Mouse (Mus musculus) stomach, embryonic 15.5 days (tissue): Measurements from ENCODE around the gene Poglut1. TPM values are rescaled to one million over a fixed set of nuclear protein-coding genes. Genes with fewer than 3 reads are reported as not detected.
A peak's percentile ranks its signal among the peaks of the same experiment; 100 is the strongest.

Source experiments
- ATAC-seq: fragments of 200-750 bp; cut with Nextera tagmentation; 2 replicates; pipeline ENCODE4 v1.8.0; 2017; ENCODE audit warnings: low read depth, moderate number of reproducible peaks, moderate TSS enrichment; ENCODE audit not compliant: insufficient read depth, low FRiP score
- H3K27ac ChIP-seq: fragments of 300-500 bp; sonication (generic); 2 replicates; pipeline ENCODE4 v1.5.1; 2015; ENCODE audit warnings: mild to moderate bottlenecking, inconsistent platforms
- H3K27me3 ChIP-seq: fragments of 300-500 bp; sonication (generic); replicated peaks from 2 replicates; pipeline ENCODE4 v1.6.1; 2015; ENCODE audit warnings: inconsistent platforms
- H3K36me3 ChIP-seq: fragments of 300-500 bp; sonication (generic); 2 replicates; pipeline ENCODE4 v1.6.1; 2015; ENCODE audit warnings: inconsistent platforms
- H3K4me1 ChIP-seq: fragments of 300-500 bp; sonication (generic); 2 replicates; pipeline ENCODE4 v1.6.1; 2015; ENCODE audit warnings: inconsistent platforms
- H3K4me2 ChIP-seq: fragments of 300-500 bp; sonication (generic); 2 replicates; pipeline ENCODE4 v1.6.1; 2015; ENCODE audit warnings: mild to moderate bottlenecking, inconsistent platforms
- H3K4me3 ChIP-seq: fragments of 300-500 bp; sonication (generic); replicated peaks from 2 replicates; pipeline ENCODE4 v1.5.1; 2015; ENCODE audit warnings: inconsistent platforms
- H3K9ac ChIP-seq: fragments of 300-500 bp; sonication (generic); 2 replicates; pipeline ENCODE4 v1.6.1; 2015; ENCODE audit warnings: inconsistent platforms
- H3K9me3 ChIP-seq: fragments of 300-500 bp; sonication (generic); 2 replicates; pipeline ENCODE4 v1.6.1; 2016; ENCODE audit warnings: inconsistent platforms
- WGBS: fragments of 180-500 bp; shearing (Covaris S2); methylation state at CpG from one replicate; pipeline ENCODE4 v1.1.7; 2015; 5-methylcytosine and 5-hydroxymethylcytosine counted together
- polyA plus RNA-seq: library from polyadenylated mRNA; unstranded; fragments of >200 nt; fragmentation: Nextera tagmentation; extraction: Ambion mirVana; gene quantifications from 2 replicates; pipeline ENCODE4 v1.2.1, GENCODE M21; 2015

Gene Poglut1
- polyA plus RNA-seq, 1 experiment from 2014 or later, result 41.8 TPM

GRCm38 (mm10) chr16:38571481-38571880 lies 21.4 kb upstream of the Poglut1 start:
- ATAC-seq, result no peak
- no peak overlapping the region for H3K9ac ChIP-seq
- no peaks in the 10 kb centered on the region for H3K27me3 ChIP-seq
- 99% methylated on average over 3 of the region's 3 CpGs for WGBS
- no peak overlapping the region for H3K4me3 ChIP-seq
- H3K4me2 ChIP-seq, result no peak overlapping the region
- H3K9me3 ChIP-seq, result no peaks in the 10 kb centered on the region
- H3K27ac ChIP-seq, result no peak overlapping the region
- no peaks in the 10 kb centered on the region for H3K4me1 ChIP-seq
- H3K36me3 ChIP-seq, result peaks cover 41% of the 10 kb centered on the region; the same call in 1 of the 2 replicates

- Histone ChIP-seq H3K36me3 (peaks cover 44% of the 10 kb centered on the region), H3K27me3 (no peaks in the 10 kb centered on the region), H3K4me2 (no peak overlapping the region), H3K9me3 (no peaks in the 10 kb centered on the region), H3K27ac (no peak overlapping the region), H3K4me1 (no peaks in the 10 kb centered on the region), H3K4me3 (no peak overlapping the region), H3K9ac (no peak overlapping the region)
- 94% methylated on average over 5 of the region's 5 CpGs for WGBS
- no peak for ATAC-seq
These were observed 18.1 kb upstream of the Poglut1 start for GRCm38 (mm10) chr16:38568192-38568591.

GRCm38 (mm10) chr16:38563516-38563915 lies 13.5 kb upstream of the Poglut1 start:
- Histone ChIP-seq H3K4me1 (no peaks in the 10 kb centered on the region), H3K4me2 (peak overlapping the region; percentile 56), H3K27me3 (peaks cover 5% of the 10 kb centered on the region; the same call in 1 of the 2 replicates)

DNA sequence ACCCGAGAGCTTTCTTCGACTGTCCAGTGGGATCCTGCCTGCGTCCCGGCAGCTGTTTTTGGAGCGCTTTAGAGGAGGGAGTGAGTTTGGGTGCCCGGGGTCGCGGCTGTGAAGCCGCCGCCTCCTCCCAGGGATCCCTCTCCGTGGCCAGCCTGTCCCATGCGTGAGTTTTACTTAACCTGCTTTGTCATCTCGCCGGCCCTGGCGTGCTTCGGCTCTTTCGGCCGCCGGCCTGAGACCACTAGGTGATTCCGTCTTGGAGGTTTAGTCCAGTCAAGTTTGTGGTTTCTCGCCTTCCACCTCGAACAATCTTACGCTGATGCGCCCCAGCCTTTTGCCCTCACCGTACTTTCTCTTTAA lies 12.9 kb upstream of the Poglut1 start:
- peak overlapping the region; percentile 56 for H3K4me2 ChIP-seq
- H3K4me3 ChIP-seq, result peak overlapping the region; percentile 93
- peaks cover 5% of the 10 kb centered on the region; the same call in 1 of the 2 replicates for H3K27me3 ChIP-seq
- peaks cover 18% of the 10 kb centered on the region for H3K36me3 ChIP-seq
- H3K9ac ChIP-seq, result peak overlapping the region; percentile 92
- no peak for ATAC-seq
- H3K27ac ChIP-seq, result peak overlapping the region; percentile 80
- no peaks in the 10 kb centered on the region for H3K4me1 ChIP-seq
- no peaks in the 10 kb centered on the region for H3K9me3 ChIP-seq
- WGBS, result under 1% methylated on average over 25 of the region's 25 CpGs

More at GRCm38 (mm10) chr16:38563516-38563915, 13.5 kb upstream of the Poglut1 start:
- peak overlapping the region; percentile 93 for H3K4me3 ChIP-seq
- peak overlapping the region; percentile 92; the same call in 1 of the 2 replicates for H3K9ac ChIP-seq
- no peak for ATAC-seq
- H3K36me3 ChIP-seq, result peaks cover 24% of the 10 kb centered on the region
- H3K9me3 ChIP-seq, result no peaks in the 10 kb centered on the region
- 28% methylated on average over 10 of the region's 10 CpGs for WGBS
- no peak overlapping the region for H3K27ac ChIP-seq

- H3K27ac ChIP-seq, result peak overlapping the region; percentile 80
- WGBS, result 6% methylated on average over 37 of the region's 37 CpGs
- H3K27me3 ChIP-seq, result peaks cover 5% of the 10 kb centered on the region; the same call in 1 of the 2 replicates
- peak; percentile 96 for ATAC-seq
- no peaks in the 10 kb centered on the region for H3K4me1 ChIP-seq
- H3K9me3 ChIP-seq, result no peaks in the 10 kb centered on the region
- H3K4me2 ChIP-seq, result peak overlapping the region; percentile 56
- peaks cover 16% of the 10 kb centered on the region; the same call in 1 of the 2 replicates for H3K36me3 ChIP-seq
- peak overlapping the region; percentile 93 for H3K4me3 ChIP-seq
- peak overlapping the region; percentile 92 for H3K9ac ChIP-seq
These were observed 12.3 kb upstream of the Poglut1 start for GRCm38 (mm10) chr16:38562131-38562967.

- Histone ChIP-seq H3K9me3 (no peaks in the 10 kb centered on the region), H3K4me2 (no peak within 1 kb of the TSS), H3K4me3 (no peak within 1 kb of the TSS), H3K27ac (no peak within 1 kb of the TSS), H3K4me1 (no peaks in the 10 kb centered on the region), H3K27me3 (peaks cover 8% of the 10 kb centered on the region; the same call in 1 of the 2 replicates), H3K36me3 (no peaks in the 10 kb centered on the region), H3K9ac (no peak within 1 kb of the TSS)
- no peak for ATAC-seq
- 79% methylated on average over 3 of the region's 3 CpGs for WGBS
These were observed 8.2 kb upstream of the Poglut1 start, which contains the start of gene Tmem39a for GRCm38 (mm10) chr16:38558221-38558748. Gene Tmem39a (plus strand): TSS chr16:38558698.

GRCm38 (mm10) chr16:38555988-38556387 lies 5.9 kb upstream of the Poglut1 start:
- peaks cover 8% of the 10 kb centered on the region; the same call in 1 of the 2 replicates for H3K27me3 ChIP-seq
- 87% methylated on average over 3 of the region's 3 CpGs for WGBS
- H3K4me1 ChIP-seq, result no peaks in the 10 kb centered on the region
- no peak overlapping the region for H3K4me2 ChIP-seq
- no peak overlapping the region for H3K9ac ChIP-seq
- H3K4me3 ChIP-seq, result no peak overlapping the region
- ATAC-seq, result no peak
- no peaks in the 10 kb centered on the region for H3K36me3 ChIP-seq
- no peak overlapping the region for H3K27ac ChIP-seq
- H3K9me3 ChIP-seq, result no peaks in the 10 kb centered on the region

DNA sequence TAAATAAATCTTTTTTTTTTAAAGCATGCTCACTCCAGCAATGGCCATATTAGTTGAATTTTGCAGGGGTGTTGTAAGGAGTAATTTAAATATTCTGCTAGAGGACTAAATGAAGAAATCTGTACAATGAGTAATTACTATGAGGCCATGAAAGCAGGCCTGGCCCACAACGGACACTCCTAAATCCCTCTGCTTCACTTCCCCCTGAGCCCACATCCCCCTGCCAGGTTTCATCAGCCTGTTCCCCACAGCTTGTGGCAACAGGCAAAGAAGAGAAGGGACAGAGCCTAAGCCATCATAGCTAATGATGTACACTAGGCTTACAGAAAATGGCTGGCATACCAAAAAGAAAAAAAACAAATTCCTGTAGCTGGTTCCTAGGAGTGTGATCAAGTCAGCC lies 2.1 kb downstream of the Poglut1 start:
- Histone ChIP-seq H3K4me2 (no peak overlapping the region), H3K4me1 (0 out of 2 replicates have a peak, but pooled peaks cover 8% of the 10 kb centered on the region), H3K9ac (no peak overlapping the region), H3K4me3 (no peak overlapping the region), H3K9me3 (no peaks in the 10 kb centered on the region), H3K27me3 (no peaks in the 10 kb centered on the region), H3K36me3 (peaks cover 13% of the 10 kb centered on the region; the same call in 1 of the 2 replicates), H3K27ac (no peak overlapping the region)
- 92% methylated on average over 1 of the region's 1 CpGs for WGBS
- ATAC-seq, result no peak

DNA sequence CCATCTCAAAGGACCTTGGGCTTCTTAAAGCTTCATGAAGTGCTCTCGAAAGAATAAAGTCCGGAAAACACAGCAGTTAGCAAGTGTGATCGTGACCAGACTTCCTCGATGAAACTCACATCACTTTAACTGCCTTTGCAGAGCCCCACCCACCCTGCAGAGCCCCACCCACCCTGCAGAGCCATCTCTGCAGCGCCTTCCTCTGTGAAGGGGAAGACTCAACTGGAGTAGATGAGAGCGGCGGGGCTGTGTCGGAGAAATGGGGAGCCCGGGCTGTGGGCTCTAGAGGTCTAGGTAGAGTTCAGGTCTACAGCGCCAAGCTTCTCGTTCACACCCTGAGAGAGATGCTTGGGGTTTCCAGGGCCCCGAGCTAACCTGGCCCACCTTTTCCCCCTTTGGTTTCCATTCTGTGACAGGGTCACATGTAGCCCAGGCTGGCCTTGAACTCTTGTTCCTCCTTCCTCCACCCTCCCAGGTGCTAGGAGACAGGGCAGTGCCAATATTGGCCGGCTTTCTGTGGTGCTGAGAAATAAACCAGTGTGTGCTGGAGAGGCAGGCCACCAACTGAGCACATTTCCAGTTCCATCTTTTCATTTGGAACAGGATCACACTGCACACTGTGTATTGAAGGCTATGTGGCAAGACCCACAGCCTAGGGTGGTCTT lies 11.2 kb downstream of the Poglut1 start:
- no peak overlapping the region for H3K9ac ChIP-seq
- peaks cover 19% of the 10 kb centered on the region for H3K36me3 ChIP-seq
- no peak overlapping the region for H3K4me3 ChIP-seq

GRCm38 (mm10) chr16:38536544-38537146 lies 13.4 kb downstream of the Poglut1 start:
- Histone ChIP-seq H3K4me2 (no peak overlapping the region), H3K4me1 (no peaks in the 10 kb centered on the region), H3K27me3 (no peaks in the 10 kb centered on the region), H3K36me3 (peaks cover 19% of the 10 kb centered on the region), H3K9me3 (no peaks in the 10 kb centered on the region), H3K4me3 (no peak overlapping the region), H3K9ac (no peak overlapping the region), H3K27ac (no peak overlapping the region)
- WGBS, result 44% methylated on average over 8 of the region's 8 CpGs
- ATAC-seq, result peak; percentile 70

More for the DNA sequence above, 11.2 kb downstream of the Poglut1 start:
- 85% methylated on average over 13 of the region's 13 CpGs for WGBS
- H3K4me1 ChIP-seq, result no peaks in the 10 kb centered on the region
- H3K9me3 ChIP-seq, result no peaks in the 10 kb centered on the region
- H3K27me3 ChIP-seq, result no peaks in the 10 kb centered on the region
- no peak overlapping the region for H3K4me2 ChIP-seq
- no peak for ATAC-seq
- no peak overlapping the region for H3K27ac ChIP-seq

DNA sequence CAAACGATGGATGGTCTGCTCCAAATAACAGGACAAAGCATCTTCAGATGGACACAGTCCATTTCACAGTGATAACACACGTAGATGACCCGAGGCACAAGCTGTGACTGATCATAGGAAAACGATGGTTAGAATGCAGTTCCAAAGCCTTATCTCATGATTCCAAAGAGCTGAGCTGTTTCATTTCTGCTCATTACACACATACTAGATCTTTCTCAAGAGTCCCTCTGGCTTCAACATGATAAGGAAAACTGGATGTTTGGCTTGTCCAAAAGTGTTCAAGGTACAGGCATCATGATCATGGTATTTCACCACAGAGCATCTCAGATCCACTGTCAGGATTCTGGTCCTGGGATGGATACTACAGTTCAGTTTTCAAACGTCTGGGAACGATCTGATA lies 23.8 kb downstream of the Poglut1 start:
- 82% methylated on average over 6 of the region's 6 CpGs for WGBS

More for the DNA sequence above, 23.8 kb downstream of the Poglut1 start:
- Histone ChIP-seq H3K4me1 (0 out of 2 replicates have a peak, but pooled peaks cover 5% of the 10 kb centered on the region), H3K4me2 (no peak overlapping the region), H3K27ac (no peak overlapping the region), H3K9me3 (no peaks in the 10 kb centered on the region), H3K27me3 (no peaks in the 10 kb centered on the region), H3K4me3 (no peak overlapping the region), H3K36me3 (peaks cover 23% of the 10 kb centered on the region), H3K9ac (no peak overlapping the region)
- ATAC-seq, result no peak
